Mouse (Mus musculus) cortical plate, adult 2 months (tissue): ENCODE measurements at regions not wholly inside any gene's neighbourhood (a gene's known extent, or its start where the extent isn't known, plus 50 kb on each side); places are given as distances from the start of the nearest gene placed in this dataset.
"Not testable (repeated sequence)": the region's sequence is repeated elsewhere in the genome, so short reads cannot be mapped to it uniquely, and the experiment has no call there.

ENCODE experiments used
- H3K27ac ChIP-seq: fragments of 200-500 bp; 2 replicates; pipeline ENCODE4 v1.5.1; 2012; ENCODE audit warnings: low read length, control low read depth, inconsistent platforms; ENCODE audit not compliant: insufficient read depth
- H3K4me1 ChIP-seq: fragments of 200-500 bp; 2 replicates; pipeline ENCODE4 v1.6.1; 2011; ENCODE audit warnings: low read length; ENCODE audit not compliant: control insufficient read depth, insufficient read depth
- H3K4me3 ChIP-seq: fragments of 200-500 bp; 2 replicates; pipeline ENCODE4 v1.5.1; 2011; ENCODE audit warnings: mild to moderate bottlenecking, low read length, control low read depth; ENCODE audit not compliant: insufficient read depth
- CTCF ChIP-seq: fragments of 200-500 bp; IDR thresholded peaks from 2 replicates; pipeline ENCODE4 v1.5.1; 2011; ENCODE audit warnings: mild to moderate bottlenecking, control low read depth, low read length; ENCODE audit not compliant: insufficient read depth; ENCODE audit errors: extremely low read depth
- POLR2A ChIP-seq: fragments of 200-500 bp; IDR thresholded peaks from 2 replicates; pipeline ENCODE4 v1.6.1; 2011; ENCODE audit warnings: mild to moderate bottlenecking, low read length, control low read depth; ENCODE audit not compliant: insufficient read depth; ENCODE audit errors: extremely low read depth

DNA sequence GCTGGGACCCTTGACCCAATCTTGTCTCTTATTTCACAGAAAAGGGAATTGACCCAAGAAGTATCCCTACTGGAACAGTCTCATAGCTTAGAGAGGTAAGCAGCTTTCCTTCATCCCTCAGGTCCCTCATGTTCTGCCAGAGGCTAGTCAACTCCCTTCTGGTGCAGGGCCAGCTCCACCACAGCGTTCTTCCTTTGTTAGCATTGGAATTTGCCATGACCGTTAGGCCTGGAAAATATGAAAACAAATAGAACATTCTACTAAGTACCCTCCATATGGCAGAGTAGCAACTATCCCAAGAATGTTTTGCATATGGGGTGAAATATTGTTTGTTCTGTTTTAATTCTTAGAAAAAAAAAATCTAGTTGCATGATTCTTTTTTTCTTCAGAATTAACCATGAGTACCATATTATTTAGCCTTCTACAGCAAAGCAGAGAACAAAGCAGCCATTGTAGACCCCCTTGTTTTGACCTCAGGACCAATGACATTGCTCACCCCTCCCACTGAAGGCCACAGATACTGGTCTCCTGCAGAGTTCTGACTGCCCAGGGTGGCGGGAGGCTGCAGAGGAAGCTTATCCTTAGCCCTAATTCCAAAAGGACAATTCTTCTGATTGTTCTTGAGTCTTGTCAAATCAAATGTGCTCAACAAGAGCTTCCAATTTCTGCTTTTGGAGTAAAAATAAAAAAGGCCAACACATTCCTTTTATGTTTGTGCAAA is 78.1 kb upstream of the Ehbp1 start:
- Histone ChIP-seq H3K4me3 (no peak overlapping the region), H3K4me1 (no peaks in the 10 kb centered on the region), H3K27ac (no peak overlapping the region)
- TF ChIP-seq CTCF = no peak
- TF ChIP-seq POLR2A = no peak

DNA sequence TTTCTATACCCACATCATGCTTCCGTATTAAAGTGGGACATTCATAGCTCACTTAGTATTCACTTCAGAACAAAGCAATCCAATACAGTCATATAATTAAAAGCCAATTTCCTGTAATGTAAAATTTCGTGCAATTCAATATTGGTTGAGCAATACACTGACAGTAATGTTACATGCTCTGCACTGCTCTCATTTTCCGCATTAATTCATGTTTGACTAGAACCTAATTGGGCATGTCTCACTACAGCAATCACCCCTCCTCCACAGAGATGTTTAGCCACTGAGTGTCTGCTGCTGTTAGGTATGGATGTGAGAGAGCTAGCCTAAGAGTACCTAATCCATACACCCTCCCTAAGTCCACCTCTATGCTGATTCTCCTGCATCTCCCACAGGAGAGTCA is 79.7 kb upstream of the Ehbp1 start:
- H3K27ac ChIP-seq = no peak overlapping the region
- H3K4me3 ChIP-seq = no peak overlapping the region
- no peaks in the 10 kb centered on the region for H3K4me1 ChIP-seq
- TF ChIP-seq CTCF = no peak
- no peak for TF ChIP-seq POLR2A

DNA sequence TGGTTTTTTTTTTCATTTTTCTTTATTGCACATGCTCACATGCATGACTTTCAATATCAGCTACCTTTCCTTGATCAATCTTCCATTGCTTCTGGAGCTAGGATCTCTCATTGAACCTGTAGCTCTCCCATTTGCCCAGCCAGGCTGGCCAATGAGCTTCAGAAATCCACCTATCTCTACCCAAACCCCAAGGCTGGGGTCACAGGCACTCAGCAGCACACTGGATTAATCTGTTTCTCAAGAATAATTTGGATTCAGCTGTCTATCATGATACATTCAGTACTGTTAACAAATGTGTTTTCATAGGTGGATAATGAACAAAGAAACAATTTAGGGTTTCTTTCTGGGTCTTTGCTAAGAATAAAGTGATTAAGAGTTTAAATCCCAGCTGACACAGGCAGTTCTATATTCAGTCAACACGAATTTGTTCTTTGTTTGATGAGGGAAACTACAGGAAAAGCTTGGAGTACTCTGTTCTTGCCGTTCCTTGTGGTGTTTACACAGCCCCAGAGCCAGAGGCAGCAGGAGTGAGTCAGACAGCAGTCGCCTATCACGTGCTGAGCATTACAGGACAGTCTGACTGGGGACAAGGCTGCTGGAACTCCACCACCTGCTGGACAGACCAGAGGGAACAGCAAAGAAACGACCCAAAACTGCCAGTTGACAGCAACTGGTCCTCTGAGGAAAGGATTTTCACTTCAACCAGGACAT is 74.6 kb upstream of the Tmem17 start:
- TF ChIP-seq POLR2A = no peak
- peak; percentile 31; the same call in 1 of the 2 replicates for TF ChIP-seq CTCF
- Histone ChIP-seq H3K27ac (no peak overlapping the region), H3K4me1 (no peaks in the 10 kb centered on the region), H3K4me3 (no peak overlapping the region)

DNA sequence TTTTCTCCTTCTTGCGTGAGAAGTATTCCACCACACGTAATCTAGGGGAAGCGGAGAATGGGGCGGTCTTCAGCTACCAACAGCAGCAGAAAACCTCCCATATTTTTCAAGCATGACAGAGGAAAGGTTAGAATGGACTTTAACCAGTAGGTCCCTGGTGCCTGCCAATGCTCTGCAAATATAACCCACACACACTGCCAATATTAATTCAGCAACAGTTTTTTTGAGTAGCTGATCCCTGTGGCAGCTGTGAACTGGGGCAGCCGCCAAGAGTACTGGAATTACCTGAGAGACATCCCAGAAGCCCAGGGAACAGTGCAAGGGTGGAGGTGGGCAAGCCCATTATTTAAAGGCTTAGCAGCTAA is 74.1 kb upstream of the Tmem17 start:
- Histone ChIP-seq H3K27ac (no peak overlapping the region), H3K4me3 (no peak overlapping the region), H3K4me1 (no peaks in the 10 kb centered on the region)
- no peak for TF ChIP-seq POLR2A
- no peak for TF ChIP-seq CTCF

DNA sequence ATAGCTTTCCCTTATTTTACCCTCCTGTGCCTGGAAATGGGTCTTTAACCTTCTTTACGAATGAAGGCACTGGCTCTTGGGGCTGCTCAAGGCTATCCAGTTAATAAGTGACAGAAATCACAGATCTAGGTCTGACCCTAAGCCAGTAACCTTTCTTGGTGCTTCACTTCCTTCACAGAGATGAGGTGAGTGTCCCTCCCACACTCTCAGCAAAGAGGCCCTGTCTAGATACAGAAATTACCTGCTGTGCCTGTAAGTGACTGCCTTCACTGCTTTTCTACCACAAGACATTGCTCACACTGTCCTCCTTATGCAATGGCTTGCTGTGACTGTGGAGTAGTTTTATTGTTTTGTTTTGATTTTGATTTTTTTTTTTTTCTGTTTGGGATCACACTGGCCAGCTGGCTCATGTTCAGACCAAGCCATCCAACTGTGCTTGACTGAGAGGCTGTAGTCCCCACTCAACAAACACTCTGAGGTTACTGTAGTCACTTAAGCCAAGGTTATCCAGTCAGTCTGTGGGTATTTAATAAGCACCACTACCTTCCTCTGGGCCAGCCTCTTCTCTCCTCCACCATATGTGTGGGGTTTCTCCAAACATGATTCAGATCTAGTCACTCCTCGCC is 73.3 kb upstream of the Tmem17 start:
- TF ChIP-seq CTCF = no peak
- TF ChIP-seq POLR2A = no peak
- no peak overlapping the region for H3K4me3 ChIP-seq
- no peak overlapping the region for H3K27ac ChIP-seq
- H3K4me1 ChIP-seq = no peaks in the 10 kb centered on the region

DNA sequence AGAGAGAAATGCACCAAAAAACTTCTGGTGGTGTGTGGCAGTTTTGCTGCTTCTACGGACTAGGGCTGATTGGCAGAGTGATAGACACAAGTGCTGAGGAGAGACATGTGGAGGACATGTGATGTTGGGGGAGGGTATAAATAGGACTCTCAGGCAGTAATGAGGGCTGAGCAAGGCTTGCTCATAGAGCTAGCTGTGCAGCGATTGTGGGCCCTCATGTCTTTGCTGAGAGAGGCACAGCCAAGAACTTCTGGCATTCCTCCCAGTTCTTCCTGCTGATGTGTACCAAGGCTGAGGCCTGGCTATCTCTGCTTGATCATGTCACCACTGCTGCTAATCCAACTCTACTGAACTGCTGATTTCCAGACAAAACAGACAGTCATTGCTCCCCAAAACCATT is 71.4 kb upstream of the Tmem17 start:
- no peak overlapping the region for H3K4me3 ChIP-seq
- no peak for TF ChIP-seq POLR2A
- no peak for TF ChIP-seq CTCF

DNA sequence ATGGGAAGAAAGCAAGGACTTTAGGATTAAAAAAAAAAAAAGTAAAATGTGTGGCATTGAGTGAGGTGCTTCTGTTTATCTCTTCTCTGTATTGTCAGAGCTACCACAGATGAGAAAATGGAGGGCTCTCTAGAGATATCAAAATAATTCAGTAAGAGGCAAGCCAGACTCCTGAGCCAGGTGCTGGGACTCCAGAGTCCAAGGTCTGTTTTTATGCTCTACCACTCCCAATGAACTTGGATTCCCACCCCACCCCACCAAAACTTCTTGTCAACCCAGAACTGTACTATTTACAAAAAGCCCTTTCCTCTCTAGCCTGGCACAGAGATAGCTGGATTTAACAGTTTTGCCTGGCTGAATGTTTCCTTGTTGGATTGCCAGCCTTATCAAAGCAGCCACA is 58.7 kb upstream of the Tmem17 start:
- Histone ChIP-seq H3K27ac (no peak overlapping the region), H3K4me3 (no peak overlapping the region), H3K4me1 (no peaks in the 10 kb centered on the region)
- no peak for TF ChIP-seq POLR2A
- TF ChIP-seq CTCF = no peak

More for the DNA sequence above, 71.4 kb upstream of the Tmem17 start:
- Histone ChIP-seq H3K4me1 (no peaks in the 10 kb centered on the region), H3K27ac (no peak overlapping the region)

DNA sequence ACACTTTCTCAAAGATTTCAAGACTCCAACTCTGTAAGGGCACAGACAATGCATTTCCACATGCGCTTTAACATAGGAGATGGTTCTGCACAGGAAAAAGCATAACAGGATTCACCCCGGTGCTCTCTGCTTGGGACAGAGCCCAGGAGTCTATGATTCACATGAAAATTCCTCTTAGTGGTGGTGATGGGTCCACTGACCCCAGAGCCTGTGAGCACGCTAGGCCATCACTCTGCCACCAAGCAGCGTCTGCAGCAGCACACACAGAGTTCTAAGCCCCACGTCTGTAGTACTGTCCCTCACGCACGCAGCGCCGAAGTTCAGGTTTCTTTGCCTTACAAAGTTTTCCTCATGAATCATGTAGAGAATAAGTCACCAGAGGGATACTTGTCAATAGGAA is 55.6 kb upstream of the Tmem17 start:
- Histone ChIP-seq H3K4me3 (no peak overlapping the region), H3K4me1 (no peaks in the 10 kb centered on the region), H3K27ac (no peak overlapping the region)
- TF ChIP-seq CTCF (no peak), POLR2A (no peak)

DNA sequence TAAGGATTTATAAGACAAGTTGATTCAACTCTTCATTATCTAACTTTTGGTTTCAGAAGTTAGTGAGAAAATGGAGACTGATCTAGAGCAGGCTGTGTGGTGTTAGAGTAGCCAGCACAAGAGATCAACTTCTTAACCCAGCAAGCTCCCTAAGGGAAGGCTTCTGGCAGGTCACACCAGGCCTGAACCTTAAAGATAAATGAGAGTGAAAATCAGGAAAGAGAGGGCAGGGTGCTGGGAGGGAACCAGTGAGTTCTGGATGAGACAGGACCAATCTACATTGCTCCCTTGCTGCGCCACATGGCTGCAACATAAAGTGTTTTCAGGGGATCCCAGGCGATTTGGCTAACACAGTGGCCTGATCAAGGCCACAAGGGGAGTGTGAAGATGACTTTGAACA is 54.7 kb upstream of the Tmem17 start:
- H3K4me3 ChIP-seq = no peak overlapping the region
- no peak overlapping the region for H3K27ac ChIP-seq
- TF ChIP-seq POLR2A = no peak
- no peak for TF ChIP-seq CTCF
- H3K4me1 ChIP-seq = no peaks in the 10 kb centered on the region

DNA sequence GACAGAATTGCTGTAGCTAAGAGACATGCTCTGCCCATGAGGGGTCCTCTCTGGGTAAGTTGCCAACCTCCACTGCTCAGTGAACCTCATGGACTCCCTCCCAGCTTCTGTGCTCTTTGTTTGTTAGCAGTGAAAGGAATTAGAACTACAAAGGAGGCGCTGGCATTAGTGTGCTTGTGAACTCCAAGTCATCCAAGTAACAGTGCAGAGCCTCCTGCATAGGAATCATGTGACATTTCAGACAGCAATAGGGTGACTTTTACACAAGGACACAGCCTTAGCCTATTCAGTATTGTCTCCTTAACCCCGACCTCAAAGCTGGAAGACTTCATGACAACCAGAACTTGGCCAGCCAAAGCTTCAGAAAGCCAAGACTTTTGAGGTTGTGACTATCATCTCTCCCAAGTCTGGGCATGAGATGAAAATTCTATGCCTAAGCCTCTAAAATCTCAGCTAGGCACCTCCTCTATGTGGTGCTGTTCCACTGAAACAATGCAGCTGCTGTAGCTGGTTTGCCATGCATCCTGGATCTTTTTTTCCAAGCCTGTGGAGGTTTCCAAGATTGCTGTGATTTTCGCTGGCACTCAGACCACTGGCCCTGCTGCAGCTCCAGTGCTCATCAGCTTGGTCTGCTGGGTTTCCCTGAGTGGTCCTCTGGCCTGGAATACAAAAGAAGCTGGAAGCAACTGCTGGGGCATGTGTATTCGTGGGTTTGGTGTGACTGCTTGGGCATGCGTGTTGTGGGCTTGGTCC is 52.8 kb upstream of the Tmem17 start:
- no peak overlapping the region for H3K4me3 ChIP-seq
- no peaks in the 10 kb centered on the region for H3K4me1 ChIP-seq
- TF ChIP-seq CTCF (no peak), POLR2A (no peak)
- no peak overlapping the region for H3K27ac ChIP-seq

DNA sequence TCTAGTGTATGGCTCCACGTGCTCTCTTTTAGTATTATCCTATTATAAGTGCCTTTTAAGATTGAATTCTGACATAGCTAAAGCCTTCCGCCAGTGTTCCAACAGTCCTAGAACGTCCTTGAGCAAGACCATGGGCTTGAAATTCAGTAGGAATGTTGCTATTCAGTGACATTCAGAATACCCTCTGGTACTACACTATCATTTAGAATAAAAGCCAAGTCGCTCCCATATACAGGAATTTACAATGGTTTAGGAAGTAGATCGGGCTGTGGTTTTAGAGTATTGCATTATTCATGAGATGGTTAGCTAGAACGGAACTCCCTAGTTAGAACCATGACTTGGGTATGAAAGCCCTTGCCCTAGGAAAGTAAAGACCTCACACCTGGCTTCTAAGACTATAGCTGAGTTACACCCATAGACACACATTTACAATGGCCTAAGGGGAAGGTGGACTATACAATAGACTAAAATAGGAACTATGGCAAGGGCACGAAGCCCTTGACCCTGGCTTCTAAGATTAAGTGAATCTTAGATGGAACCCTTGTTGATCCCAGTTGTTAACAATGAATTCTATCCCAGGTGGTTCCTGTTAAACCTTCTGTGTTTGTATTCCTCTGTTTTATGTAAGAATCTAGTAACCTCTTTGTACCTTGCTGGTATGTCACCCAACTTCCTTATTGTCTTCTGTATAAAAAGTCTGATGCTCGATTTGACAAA is 50.7 kb upstream of the Tmem17 start:
- not testable (repeated sequence) for H3K27ac ChIP-seq, H3K4me3 ChIP-seq, H3K4me1 ChIP-seq
